Mouse (Mus musculus): ENCODE data around the gene Cpeb3. TPM values are rescaled to one million over a fixed set of nuclear protein-coding genes. Genes with fewer than 3 reads are reported as not detected.

Cpeb3 gene
- total RNA-seq, 2 experiments from 2014 or later = 76.5 to 90.5 TPM

DNA sequence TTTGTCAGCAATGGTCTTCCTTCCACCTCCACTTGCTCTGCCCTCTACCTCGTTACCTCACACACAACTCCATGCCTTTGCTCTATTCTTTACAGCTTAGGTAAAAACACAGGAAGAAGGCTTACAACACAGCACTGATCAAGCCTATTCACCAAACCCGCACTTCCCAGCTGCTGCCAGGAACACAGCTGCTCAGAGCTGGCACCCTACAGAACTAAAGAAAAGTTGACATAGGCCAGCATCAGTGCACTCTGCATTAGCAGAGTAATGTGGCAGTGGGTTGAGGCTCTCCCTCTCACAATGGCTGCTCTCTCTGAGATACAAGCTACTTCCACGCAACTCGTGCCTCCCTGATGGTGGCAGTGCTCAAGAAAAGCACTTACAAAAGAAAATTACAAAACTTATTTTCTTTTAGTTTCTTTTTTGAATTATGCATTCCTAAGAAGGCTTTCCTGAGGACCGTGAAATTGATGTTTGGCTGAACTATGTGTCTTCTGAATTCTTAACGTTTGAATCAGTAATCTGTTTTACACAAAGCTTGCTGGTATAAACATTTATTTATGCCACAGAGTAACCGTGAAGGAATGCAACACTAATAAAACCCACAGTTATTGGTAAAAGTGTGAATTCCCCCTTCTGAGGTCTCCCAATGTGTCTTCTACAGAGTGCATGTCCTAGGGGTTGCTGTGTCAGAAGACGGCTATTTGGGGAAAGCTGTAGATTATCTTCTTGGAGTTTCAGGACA is 151.1 kb downstream of the Cpeb3 start:
- no peak for ATAC-seq (replicated peaks; ENCODE audit: low FRiP score, poor library complexity, severe bottlenecking)

DNA sequence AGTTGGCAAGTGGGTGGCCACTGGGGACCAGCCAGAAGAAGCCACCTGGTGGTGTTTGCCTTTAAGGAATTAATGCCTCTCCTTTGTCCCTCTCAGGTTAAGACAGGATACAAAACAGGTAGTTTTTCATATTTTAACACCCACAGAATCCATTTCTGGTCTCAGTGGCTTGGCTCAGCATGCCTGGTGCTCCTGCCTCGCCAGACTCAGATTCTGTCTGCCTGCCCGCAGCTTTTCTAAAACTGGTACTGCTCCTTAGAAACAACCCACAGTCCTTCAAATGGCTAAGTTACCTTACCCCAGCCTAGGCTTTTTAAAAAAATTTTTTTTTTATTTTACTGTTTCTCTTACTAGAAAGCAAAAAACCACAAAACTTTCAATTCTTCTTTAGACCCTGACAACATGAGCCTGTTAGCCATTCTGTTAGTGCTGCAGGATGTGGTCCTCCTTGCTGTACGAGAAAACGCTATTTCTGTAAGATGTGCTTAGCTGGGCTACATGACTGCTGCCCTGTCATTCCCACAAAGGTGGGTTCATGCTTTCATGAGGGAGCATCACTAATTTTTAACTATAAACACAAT is 152.3 kb downstream of the Cpeb3 start:
- no peak for ATAC-seq (replicated peaks; ENCODE audit: low FRiP score, poor library complexity, severe bottlenecking)

DNA sequence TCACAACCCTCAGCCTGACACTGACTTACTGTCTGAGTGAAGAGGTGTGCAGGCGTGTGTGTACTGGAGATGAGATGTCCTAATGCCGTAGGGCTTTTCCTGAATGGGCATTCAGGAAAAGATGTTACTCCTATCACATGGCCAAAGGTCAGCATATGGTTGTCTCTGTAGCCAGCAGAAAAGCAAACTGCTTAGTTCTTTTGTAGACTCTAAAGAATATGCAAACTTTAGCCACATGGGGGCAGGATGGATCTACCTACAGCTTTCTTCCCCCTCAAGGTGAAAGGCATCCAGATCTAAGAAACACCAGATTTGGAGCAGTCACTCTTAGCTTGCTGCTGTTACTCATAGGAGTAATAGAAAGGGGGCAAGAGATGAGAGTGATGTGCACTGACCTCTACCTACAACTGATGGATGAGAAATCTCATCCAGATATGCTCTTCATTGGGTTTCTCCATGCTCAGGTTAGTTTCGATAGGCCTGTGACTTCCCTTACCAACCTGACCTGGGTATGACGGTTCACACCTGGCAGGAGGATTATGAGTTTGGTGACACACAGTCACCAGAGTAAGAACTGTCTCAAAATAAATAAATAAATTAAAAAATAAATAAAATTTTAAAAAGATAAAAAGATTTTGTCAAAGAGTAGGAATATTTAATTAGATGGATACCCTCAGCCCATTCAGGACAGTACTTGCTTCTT is 157.6 kb downstream of the Cpeb3 start:
- peak; percentile 61 for ATAC-seq (replicated peaks; ENCODE audit: low FRiP score, poor library complexity, severe bottlenecking)

DNA sequence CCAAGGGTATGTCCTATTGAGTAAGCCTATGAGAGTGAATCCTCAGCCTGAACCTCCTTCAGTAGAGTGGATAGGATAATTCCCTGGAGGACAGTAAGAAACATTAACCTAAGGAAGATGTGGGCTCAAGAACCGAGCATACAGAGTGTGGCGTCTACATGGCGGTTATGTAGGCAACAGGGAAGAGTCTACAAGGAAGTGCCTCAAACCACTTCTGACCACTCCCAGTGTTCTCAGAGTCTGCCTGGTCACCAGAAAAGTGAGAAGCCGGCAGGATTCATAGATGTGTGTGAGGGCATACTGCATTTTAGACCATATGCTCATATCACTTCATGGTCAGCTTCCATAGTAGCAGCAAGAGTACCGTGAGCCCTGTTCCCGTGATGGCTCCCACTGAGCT is 159.9 kb downstream of the Cpeb3 start:
- ATAC-seq (replicated peaks; ENCODE audit: low FRiP score, poor library complexity, severe bottlenecking) = no peak

DNA sequence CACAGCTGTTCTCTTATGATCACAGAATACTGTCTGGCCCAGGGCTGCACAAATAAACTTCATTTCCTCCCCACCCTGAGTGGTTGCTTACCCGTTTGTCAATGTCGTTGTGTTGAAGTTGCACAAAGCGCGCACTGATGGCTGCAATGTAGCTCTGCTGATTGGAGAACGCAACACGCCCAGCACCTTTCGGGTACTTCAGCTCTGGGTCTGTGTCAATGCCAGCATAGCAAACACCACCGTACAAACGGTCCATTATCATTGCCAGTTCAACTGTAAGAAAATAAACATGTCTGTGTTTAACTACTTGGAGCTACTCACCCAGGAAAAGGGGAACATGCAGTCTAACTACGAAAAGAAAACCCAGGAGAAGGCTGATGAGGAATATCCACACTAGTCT is 164.0 kb downstream of the Cpeb3 start:
- no peak for ATAC-seq (replicated peaks; ENCODE audit: low FRiP score, poor library complexity, severe bottlenecking)

DNA sequence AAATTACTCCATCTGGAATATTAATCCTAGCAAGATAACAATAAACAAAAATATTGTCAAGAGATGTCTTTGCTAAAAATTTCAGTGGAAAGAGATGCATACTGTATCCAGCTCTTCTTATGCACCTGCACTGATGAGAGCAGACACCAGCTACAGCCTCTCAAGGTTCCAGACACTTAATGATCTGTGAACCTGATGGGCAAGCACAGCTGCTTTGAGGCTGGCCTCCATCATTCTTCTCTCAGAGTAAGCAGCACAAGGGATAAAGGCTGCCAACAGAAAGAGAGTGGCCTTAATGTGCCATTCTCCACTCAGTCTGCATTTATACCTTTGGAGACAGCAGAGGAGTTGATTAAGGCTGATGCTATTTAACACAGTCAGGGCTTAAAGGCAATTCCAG is 167.5 kb downstream of the Cpeb3 start:
- ATAC-seq (replicated peaks; ENCODE audit: low FRiP score, poor library complexity, severe bottlenecking) = no peak

DNA sequence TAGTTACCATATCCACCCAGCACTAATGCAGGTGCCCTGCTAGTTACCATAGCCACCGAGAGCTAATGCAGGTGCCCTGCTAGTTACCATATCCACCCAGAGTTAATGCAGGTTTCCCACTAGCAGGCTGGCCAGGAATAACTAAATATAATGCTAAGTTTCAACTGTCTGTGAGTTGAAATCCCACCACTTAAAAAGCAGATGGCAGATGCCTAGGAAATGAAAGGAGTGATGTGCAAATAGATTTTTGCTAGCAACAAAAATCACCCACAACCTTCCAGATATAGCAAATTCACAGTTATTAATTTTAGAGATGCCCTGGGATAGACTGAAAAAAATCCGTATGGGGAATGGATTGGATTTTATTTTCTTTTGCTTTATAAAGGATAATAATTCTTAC is 176.0 kb downstream of the Cpeb3 start:
- no peak for ATAC-seq (replicated peaks; ENCODE audit: low FRiP score, poor library complexity, severe bottlenecking)

DNA sequence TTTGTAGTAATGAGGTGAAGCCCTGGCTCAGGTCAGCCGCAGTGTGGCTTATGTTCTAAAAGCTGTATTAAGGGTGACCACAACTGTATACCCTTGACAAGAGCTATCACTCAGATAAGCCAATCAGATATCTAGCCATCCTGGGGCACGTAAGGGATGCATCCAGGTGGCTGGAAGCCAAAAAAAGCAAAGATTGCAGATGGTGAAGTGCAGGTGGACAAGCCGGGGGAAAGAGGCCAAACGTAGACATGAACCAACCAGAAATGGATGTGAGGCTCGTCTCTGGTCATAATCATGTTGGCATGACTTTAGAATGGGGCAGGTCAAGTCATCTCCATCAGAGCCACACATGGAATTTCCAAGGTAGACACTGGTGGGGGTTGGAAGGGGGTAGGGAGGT is 177.0 kb downstream of the Cpeb3 start:
- no peak for ATAC-seq (replicated peaks; ENCODE audit: low FRiP score, poor library complexity, severe bottlenecking)

DNA sequence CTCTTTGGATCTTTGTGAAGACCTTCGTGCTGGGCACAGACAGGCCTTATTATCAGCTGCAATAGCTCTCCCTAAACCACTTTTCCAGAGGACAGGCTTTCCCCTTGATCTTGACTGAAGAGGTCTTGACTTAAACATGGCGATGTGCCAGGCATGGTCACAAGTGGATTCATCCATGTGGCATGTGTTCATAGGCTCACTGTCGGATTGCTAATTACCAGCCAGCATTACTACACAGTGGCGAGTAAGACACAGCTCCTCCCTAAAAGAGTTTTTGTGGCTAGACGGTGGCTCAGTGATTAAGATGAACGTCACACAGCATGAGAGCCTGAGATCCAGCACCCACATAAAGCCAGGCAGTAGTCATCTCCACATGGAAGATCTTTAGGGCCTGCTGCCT is 178.6 kb downstream of the Cpeb3 start:
- ATAC-seq (replicated peaks; ENCODE audit: low FRiP score, poor library complexity, severe bottlenecking) = no peak

DNA sequence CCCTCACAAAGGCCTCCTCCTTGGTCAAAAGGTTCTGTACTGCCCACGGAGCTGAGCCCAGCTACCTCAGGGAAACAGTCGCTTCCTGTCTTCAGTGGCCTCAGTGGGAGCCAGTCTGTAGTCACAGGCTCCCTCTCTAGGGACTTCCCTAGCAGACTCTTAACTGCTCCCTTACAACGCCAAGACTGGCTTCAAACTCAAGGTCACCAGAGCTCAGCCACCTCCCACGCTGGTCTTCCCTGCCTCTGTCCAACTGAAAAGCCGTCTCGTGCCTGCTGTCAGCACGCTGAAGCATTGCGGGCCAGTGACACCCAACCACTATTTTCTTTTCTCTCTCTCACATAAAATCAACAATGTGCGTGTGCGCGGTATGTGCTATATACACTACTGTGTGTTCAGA is 182.0 kb downstream of the Cpeb3 start:
- no peak for ATAC-seq (replicated peaks; ENCODE audit: low FRiP score, poor library complexity, severe bottlenecking)

DNA sequence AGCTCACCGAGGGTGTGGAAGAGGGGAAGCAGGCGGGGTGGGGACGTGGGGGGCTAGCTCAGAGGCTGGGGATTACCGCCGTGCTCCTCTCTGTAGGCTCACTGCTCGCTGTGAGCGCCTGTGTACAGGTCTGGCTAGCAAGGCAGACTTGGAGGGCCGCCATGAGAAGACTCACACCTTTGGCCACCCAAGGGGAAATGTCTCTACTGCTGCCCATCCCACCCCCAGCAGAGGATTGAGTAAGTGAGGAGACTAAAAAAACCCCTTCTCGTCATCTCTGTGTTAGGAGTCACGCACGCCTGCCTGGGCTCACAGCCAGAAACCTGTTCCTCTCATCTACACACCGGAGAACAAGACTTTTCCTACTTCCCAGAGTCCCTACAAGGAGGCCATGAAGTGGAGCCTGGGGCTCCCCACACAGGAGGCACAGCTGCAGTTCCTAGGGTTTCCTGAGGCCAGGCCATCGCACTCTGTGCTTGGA is 182.5 kb downstream of the Cpeb3 start:
- ATAC-seq (replicated peaks; ENCODE audit: low FRiP score, poor library complexity, severe bottlenecking) = no peak

DNA sequence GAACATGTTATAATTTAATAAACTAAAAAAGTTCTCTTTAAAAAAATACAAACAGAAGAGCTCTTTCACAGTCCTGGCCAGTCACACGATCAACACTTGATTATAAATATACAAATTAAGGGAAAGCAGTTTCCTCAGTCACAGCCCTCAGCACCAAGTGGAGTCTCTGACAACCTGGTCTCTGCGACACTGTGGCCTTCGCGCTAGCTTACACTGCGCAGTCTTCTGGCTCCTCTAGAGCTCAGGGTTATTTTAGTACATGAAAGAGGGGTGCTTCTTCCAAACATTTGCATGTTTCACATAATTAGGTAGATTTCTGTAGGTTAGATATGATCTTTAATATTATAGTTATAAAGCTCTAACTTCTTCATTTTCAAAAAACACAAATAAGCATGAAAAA is 186.3 kb downstream of the Cpeb3 start:
- no peak for ATAC-seq (replicated peaks; ENCODE audit: low FRiP score, poor library complexity, severe bottlenecking)

DNA sequence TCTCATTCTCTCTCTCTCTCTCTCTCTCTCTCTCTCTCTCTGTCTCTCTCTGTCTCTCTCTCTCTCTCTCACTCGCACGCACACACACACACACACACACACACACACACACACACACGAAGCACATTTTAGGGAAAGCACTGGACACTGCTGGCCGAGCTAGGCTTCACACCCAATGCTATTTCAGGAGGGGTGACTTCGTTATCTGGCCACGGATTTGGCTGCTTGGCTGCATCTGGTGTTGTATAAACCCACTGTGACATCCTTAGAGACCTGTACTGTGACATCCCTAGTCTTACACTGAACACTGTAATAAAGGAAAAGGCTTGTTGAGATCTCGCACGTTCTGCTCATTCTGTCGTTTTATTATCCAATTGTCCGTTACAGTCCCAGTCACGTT is 187.4 kb downstream of the Cpeb3 start:
- ATAC-seq (replicated peaks; ENCODE audit: low FRiP score, poor library complexity, severe bottlenecking) = no peak

DNA sequence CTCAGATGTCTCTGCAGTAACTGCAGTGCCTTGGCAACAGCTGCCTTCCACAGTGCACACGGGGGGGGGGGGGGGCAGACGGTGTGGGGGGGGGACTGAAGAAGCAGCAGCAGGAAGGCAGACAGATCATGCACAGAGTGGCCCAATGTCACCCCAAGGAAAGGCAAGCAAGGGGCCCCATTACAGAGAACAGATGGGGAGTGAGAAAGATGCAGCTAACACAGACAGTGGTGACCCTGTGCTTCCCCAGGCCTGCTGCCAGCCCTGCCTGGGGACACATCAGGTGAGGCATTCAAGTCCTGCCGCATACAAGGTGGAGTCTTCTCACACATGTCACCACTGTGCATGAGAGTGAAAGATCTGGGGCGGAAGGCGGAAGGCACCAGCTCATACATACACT is 187.9 kb downstream of the Cpeb3 start:
- no peak for ATAC-seq (replicated peaks; ENCODE audit: low FRiP score, poor library complexity, severe bottlenecking)

DNA sequence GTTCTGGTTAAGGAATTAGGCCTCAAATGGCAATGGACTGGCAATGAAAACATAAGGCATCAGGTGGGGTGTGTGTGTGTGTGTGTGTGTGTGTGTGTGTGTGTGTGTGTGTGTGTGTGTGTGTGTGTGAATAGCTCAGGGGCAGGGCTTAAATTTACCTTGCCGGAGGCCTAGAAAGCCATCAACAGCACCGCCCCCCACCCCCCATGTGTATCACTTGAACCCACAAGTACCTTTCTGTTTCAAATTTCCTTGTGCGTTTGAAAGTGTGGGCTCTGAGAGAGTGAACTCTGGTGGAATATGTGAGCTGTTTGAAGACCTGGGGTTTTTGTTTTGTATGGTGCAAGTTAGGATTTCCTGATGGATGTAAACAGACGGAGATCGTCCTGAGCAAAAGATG is 189.5 kb downstream of the Cpeb3 start:
- ATAC-seq (replicated peaks; ENCODE audit: low FRiP score, poor library complexity, severe bottlenecking) = no peak

DNA sequence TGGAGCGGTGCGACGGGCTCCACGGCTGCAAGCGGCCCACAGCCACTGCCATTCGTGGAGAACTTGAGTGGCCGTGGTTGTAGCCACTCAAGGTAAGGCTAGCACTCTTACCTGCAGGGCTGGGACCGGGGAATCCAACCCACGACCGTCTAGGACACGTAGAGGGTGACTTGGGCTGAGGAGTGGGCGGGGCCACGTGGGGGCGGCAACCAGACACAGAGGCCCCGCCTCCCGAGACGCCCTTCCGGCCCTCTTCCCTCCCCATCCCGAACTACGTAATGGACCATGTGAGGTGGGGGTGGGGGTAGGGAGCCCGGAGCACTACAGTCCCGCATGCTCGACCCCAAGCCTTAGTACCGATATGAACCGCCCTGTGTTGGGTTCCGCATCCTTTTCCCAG is 190.0 kb downstream of the Cpeb3 start:
- ATAC-seq (replicated peaks; ENCODE audit: low FRiP score, poor library complexity, severe bottlenecking) = peak; percentile 82

DNA sequence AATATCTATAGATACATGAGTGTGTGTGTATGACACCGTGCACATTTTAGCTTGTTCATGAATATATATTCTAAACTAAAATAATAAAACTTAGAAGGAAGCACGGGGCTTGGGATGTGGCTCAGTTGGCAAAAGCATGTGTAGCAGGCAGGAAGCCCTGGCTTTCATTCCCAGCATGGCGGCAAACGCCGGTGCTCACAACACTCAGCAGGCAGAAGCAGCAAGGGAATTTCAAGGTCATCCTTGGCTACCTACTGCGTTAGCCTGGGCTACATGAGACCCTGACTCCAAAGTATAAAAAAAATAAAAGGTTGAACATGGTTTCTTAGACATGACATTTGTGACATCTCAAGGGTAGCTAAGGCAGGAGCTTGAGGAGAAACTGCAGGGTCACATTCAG is 191.5 kb downstream of the Cpeb3 start:
- ATAC-seq (replicated peaks; ENCODE audit: low FRiP score, poor library complexity, severe bottlenecking) = no peak

DNA sequence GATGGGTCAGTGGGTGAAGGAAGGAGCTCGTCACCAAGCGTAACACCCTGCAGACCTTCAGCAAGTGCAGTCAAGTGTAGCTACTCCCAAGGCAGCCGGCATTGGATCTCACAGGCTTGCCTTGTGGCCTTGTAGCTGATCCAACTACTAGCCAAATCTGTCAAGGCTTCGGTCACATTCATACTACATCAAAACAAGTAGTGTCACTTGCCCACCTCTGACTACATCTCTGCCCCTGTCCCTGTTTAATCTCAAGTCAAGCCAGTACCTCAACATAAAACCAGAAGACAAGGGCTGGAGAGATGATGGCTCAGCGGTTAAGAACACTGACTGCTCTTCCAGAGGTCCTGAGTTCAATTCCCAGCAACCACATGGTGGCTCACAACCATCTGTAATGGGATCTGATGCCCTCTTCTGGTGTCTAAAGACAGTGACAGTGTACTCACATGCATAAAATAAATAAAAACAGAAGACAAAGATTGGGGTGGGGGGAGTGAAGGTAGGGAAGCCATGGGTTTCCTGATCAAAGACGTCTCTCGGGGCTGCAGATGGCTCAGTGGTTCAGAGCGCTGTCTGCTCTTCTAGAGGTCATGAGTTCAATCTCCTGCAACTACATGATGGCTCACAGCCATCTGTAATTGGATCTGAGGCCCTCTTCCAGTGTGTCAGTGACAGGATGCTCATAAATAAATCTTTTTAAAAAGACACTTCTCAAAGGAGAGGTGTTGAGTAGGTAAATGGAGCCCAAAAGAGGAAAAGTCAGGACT is 194.0 kb downstream of the Cpeb3 start:
- ATAC-seq (replicated peaks; ENCODE audit: low FRiP score, poor library complexity, severe bottlenecking) = no peak

DNA sequence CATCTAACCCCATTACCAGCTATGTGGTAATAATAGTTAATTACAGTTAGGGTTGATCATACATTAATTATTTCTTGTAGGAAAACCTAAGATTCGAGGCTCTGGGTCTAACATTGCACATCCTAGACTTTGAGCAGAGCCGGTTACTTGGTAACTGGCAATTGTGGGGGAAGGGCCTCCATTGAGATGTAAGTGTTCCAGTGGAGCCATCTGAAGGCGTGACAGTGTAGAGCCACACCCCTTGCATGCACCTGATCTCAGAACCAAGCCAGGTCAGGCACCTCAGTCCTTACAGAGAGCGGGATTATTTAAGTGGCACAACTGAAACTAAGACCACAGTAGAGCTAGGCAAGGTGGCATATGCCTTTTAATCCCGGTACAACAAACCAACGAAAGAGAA is 194.9 kb downstream of the Cpeb3 start:
- ATAC-seq (replicated peaks; ENCODE audit: low FRiP score, poor library complexity, severe bottlenecking) = no peak

DNA sequence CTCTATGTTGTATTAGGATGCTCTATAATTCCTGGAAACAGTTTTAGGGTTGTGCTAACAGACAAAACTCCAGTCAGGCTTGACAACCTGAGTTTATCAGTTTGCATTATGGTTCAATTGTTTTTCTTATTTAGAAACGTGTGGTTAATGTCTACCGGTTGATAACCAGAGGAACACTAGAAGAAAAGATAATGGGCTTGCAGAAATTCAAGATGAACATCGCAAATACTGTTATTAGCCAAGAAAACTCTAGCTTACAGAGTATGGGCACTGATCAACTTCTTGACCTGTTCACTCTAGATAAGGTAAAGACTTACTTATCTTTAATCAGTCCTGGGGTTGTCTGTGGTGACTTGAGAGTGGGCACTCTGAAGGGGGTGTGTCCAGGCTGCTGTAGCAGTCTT is 198.5 kb downstream of the Cpeb3 start:
- ATAC-seq (replicated peaks; ENCODE audit: low FRiP score, poor library complexity, severe bottlenecking) = 0 out of 2 replicates have a peak, but pooled peaks have one; percentile 14

All from erythroblast, adult 5-6 weeks (primary cell).